Mouse (Mus musculus): ENCODE measurements at regions not wholly inside any gene's neighbourhood (a gene's known extent, or its start where the extent isn't known, plus 50 kb on each side); places are given as distances from the start of the nearest gene placed in this dataset.

DNA sequence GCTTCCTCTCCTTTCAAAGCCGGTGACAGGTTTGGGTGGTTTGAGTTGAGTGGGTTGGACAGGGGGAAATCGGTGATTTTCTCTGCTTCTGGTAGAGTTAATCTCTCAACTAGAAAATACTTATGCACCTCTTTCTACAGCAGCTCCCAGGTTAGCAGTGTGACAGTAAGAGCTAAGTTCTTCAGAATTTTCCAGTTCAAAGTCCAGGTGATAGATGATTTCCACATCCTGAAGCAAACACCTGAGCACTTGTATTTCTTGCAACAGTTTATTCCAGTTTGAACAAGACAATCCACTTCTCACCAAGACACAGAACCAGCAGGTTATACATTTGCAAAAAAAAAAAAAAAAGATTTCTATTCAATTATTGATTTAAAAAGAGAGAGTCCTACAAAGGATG lies 104.0 kb upstream of the Nr2f2 start:
- no peak for DNase-seq (ENCODE audit: low read depth)

DNA sequence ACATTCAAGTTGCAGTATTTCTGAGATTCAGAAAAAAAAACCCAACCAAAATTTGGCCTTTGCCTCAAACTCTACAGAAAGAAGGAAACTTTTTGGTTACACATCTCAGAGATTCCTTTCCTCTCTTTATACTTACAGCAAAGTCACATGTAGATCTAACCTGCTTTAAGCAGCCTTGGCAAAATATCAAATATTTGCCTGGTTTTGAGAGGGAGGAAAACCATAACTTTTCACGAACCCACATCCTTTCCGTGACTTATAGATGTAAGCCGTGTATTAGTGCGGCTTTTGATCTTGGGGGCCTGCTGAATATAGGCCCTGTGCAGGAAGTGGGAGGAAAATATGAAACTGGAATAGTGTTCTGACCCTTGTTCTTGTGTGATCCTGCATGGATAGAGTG lies 95.6 kb upstream of the Nr2f2 start:
- no peak for DNase-seq (ENCODE audit: low read depth)

DNA sequence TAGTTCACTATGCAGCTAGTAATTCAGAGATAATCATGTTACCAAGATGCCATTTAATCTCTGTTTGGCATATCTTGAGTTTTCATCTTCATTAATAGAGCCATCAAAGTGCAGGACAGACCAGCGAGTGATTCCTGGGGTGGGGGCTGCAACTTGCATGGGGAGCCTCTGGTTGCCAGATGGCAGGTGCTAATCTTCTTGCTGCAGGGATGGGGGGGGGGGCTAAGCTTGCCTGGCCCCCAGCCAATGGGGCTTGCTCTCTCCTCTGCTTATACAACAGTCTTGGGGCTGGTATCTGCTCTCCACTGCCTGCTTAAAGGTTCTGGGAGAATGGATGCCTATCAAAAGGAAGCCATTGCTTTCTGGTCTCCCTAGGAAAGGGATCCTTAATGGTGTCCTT lies 88.0 kb upstream of the Nr2f2 start:
- DNase-seq (ENCODE audit: low read depth), result no peak

DNA sequence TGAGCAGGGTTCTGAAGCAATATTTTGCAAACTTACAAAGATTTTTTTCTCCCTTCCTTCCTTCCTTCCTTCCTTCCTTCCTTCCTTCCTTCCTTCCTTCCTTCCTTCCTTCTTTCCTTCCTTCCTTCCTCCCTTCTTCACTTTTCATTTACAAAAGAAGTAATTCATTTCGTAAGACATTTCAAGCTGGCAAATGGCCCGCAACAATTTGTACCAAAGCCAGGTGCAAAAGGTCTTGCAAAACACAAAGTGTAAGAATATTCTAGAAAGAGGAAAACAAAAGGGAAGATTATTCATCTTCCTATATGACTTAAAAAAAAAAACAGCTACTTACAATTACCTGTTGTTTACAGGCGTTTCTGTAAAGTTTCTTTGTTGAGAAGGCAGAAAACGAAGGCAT lies 86.3 kb upstream of the Nr2f2 start:
- no peak for DNase-seq (ENCODE audit: low read depth)

DNA sequence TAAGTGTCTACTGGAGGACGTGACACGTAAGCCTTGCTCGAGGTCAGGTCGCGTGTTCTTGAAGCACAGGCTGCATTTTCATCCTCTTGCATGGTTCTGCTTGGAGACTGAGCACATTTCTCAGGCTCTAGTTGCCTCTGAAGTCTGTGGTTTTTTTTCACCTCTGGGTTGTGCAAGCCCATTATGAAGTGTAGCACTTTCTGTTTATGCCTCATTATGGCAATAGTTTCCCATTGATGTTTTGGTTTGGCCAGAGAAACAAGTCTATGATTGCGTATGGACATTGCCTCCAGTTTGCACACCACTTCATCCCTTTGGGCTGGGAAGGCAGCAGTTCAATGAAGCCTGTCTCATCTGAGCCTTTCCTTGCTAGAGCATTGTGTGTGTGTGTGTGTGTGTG lies 72.4 kb upstream of the Nr2f2 start:
- DNase-seq (ENCODE audit: low read depth), result no peak

DNA sequence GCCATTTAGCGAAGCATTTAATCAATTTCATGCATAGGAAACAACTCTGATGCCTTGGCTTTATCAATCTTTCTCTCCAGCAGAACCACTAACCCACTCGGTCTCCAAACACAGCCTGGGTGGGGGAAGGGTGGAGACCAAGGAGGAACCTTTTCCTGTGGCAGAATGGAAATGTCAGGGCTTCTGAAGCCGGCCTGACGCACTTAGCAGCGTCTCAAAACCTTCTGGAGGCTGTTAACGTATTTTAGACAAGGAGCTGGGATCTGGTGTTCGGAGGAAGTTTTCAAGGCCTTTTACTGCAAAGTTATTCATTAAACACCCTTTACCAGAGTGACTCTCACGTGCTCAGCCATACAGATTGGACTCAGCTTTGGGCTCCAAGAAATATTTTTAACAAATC lies 67.3 kb upstream of the Nr2f2 start:
- no peak for DNase-seq (ENCODE audit: low read depth)

DNA sequence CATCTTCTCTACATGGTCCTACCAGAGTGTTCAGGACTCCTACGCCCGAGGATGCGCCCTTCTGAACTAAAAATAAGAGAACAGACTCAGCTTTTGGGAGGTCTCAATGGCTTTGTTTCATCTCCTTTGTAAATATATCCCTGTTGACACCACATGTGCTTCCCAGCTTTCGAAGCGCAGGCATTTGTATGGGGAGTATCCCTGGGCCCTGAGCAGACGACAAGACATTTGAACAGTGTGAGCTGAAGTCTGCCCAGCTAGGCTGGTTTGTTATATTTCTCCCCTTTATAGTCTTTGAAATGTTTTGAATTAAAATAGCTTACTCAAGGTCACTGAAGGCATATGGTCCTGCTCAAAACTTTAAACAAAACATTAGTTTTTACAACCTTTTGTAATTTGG lies 66.8 kb upstream of the Nr2f2 start:
- DNase-seq (ENCODE audit: low read depth), result no peak

DNA sequence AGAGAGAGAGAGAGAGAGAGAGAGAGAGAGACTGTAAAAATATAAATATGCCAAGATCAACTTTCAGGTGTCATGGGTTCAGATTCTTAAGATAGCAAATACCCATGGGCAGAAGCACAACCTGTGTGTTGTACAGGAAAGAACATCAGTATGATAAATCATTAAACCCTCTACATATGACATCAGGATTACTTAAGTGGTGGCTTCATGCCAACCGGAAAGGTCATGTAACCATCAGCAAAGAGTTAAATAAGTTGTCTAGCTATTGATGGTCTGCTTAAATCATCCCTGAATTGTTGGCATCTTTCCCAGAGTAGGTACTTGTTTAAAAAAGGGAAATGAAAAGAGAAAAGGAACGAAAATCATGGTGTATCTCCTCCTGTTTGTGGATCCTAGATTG lies 65.2 kb upstream of the Nr2f2 start:
- DNase-seq (ENCODE audit: low read depth), result no peak

DNA sequence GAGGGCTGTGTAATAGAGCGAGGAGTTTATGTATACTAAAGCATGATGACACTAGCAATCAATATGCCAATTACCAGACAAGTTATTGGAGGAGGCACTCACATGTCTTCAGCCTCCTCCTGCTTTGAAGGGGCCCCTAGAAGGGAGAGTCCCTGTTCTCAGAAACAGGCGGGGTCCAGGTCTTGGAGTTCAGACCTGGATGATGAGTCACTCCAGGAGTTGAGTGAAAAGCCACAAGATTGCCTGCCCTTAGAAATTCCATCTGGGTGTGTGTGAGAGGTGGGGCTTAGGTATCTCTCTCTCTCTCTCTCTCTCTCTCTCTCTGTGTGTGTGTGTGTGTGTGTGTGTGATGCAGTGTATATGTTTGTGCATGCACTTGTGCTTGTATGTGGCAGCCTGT lies 62.8 kb upstream of the Nr2f2 start:
- DNase-seq (ENCODE audit: low read depth), result no peak

DNA sequence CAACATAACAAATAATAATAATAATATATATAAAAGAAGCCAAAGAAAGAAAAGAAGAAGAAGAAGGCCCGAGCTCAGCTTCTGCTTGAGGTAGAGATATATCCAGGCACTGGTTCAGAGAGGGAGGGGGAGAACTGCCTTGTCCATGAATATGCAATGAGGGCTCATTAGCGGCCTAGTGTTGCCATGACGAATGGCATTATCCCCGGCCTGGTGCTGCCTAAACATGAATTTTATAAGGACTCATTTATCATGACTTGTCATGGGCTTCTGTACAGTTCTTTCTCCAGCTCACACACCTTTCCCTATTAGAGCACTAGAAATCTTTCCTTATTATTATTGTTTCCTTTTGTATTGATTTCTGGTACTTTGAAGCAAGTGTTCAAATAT lies 57.7 kb upstream of the Nr2f2 start:
- DNase-seq (ENCODE audit: low read depth), result no peak

DNA sequence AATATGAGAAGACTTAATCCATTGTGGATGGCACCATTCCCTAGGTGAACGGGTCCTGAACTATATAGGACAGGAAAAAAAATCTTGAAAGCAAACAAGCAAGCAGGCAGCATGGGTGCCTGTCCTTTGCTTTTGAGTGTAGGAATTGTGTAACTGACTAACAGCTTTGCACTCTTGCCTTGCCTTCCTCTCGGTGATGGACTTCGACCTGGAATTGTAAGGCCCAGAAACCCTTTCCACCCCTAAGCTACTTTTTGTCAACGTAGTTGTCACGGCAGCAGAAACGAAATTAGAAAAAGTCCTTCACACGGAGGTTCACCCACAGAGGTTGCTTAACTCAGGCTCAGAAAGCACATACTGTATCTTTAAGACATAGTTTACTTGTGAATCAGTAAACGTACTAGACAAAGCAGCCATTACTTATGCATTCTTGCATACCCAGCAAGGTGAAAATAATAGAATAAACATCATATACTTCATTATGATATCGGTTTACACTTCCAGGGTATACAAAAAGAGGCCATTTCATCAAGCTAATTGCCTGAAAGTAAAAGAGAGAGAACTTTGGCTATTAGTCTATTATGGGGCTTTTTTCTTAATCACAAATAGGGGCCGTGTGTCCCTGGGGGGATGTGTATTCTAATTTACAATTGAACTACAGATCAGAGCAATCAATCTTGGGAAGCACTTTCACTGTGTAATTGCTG lies 57.1 kb upstream of the Nr2f2 start:
- DNase-seq (ENCODE audit: low read depth), result no peak

DNA sequence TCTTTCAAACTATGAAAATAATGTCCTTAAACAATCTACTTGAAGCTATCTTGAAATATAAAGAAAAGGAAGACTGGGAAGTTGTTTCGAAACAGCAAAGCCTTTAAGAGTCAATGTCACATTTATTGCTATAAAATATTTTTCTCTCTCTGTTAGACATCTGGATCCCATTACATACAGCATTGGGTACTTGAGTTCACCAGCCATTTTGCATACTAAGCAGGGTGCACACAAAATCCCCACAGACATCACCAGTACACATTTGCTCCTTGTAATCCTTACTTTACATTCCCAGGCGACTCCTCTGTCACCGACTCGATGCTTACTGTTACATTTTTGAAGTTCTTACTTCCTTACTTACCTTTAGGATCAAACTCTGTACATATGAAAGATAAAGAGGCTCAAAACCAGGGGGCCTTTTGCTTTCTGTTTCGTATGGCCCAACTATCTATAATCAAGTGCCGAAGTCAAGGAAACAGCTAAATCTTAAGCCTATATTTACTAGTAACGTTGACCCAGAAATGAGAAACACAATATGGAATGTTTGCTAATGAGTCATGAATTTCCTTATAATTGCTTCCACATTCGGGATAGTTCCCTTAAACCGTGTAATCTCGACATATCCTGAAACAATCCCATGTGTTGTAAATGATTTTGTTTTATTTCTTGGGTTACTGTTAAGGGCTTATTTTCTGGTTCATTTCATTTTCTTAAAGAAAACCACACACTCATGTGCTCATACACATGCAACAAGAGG lies 49.8 kb upstream of the Nr2f2 start:
- DNase-seq (ENCODE audit: low read depth), result no peak

Measured in gonadal fat pad, adult 2 months (tissue).